Mouse (Mus musculus) kidney, postnatal 0 days (tissue): ENCODE measurements around the gene Oxtr. TPM values are rescaled to one million over a fixed set of nuclear protein-coding genes. Genes with fewer than 3 reads are reported as not detected.
A peak's percentile ranks its signal among the peaks of the same experiment; 100 is the strongest.

Experiments
- ATAC-seq: fragments of 200-750 bp; cut with Nextera tagmentation; replicated peaks from 2 replicates; pipeline ENCODE4 v1.8.0; 2017; ENCODE audit warnings: low read depth, moderate number of reproducible peaks, moderate TSS enrichment, moderate library complexity; ENCODE audit not compliant: low FRiP score
- DNase-seq: peaks from one replicate; pipeline ENCODE4 v3.0.0-alpha.2; 2016; ENCODE audit warnings: low spot score
- H3K27ac ChIP-seq: fragments of 300-500 bp; sonication (generic); 2 replicates; pipeline ENCODE4 v1.5.1; 2014; ENCODE audit warnings: mild to moderate bottlenecking
- H3K27me3 ChIP-seq: fragments of 300-500 bp; sonication (generic); 2 replicates; pipeline ENCODE4 v1.6.1; 2014; ENCODE audit warnings: low read length, mixed read lengths; ENCODE audit not compliant: insufficient read depth
- H3K36me3 ChIP-seq: fragments of 300-500 bp; sonication (generic); 2 replicates; pipeline ENCODE4 v1.6.1; 2014; ENCODE audit warnings: low read length, mixed read lengths; ENCODE audit not compliant: insufficient read depth
- H3K4me1 ChIP-seq: fragments of 300-500 bp; sonication (generic); replicated peaks from 2 replicates; pipeline ENCODE4 v1.6.1; 2014; ENCODE audit warnings: antibody characterized with exemption, low read length, mixed read lengths; ENCODE audit not compliant: insufficient read depth
- H3K4me2 ChIP-seq: fragments of 300-500 bp; sonication (generic); 2 replicates; pipeline ENCODE4 v1.6.1; 2014; ENCODE audit warnings: mild to moderate bottlenecking, low read length, moderate library complexity, mixed read lengths
- H3K4me3 ChIP-seq: fragments of 300-500 bp; sonication (generic); replicated peaks from 2 replicates; pipeline ENCODE4 v1.5.1; 2014; ENCODE audit warnings: low read depth, low read length
- H3K9ac ChIP-seq: fragments of 300-500 bp; sonication (generic); 2 replicates; pipeline ENCODE4 v1.6.1; 2014; ENCODE audit warnings: low read depth, low read length
- H3K9me3 ChIP-seq: fragments of 300-500 bp; sonication (generic); replicated peaks from 2 replicates; pipeline ENCODE4 v1.6.1; 2016; ENCODE audit warnings: low read length, inconsistent platforms, mixed read lengths
- CTCF ChIP-seq: IDR thresholded peaks from 2 replicates; pipeline ENCODE4 v1.5.1; 2016; ENCODE audit warnings: antibody characterized with exemption, low read depth, mild to moderate bottlenecking, moderate library complexity
- WGBS: fragments of 180-500 bp; shearing (Covaris S2); extraction: QIAGEN DNeasy Blood & Tissue Kit; methylation state at CpG from one replicate; pipeline ENCODE4 v1.1.7; 2014; 5-methylcytosine and 5-hydroxymethylcytosine counted together
- polyA plus RNA-seq: library from polyadenylated mRNA; unstranded; fragments of >200 nt; fragmentation: Nextera tagmentation; extraction: Ambion mirVana; gene quantifications from 2 replicates; pipeline ENCODE4 v1.2.1, GENCODE M21; 2015

Gene Oxtr
- polyA plus RNA-seq, 1 experiment from 2014 or later: 4.6 TPM

- H3K4me3 ChIP-seq: peak overlapping the region; percentile 33
- no peaks in the 10 kb centered on the region for H3K9me3 ChIP-seq
- peak; percentile 90 for DNase-seq
- no peak overlapping the region for H3K27ac ChIP-seq
- peak overlapping the region; percentile 50 for H3K9ac ChIP-seq
- H3K27me3 ChIP-seq: peaks cover 21% of the 10 kb centered on the region
- TF ChIP-seq CTCF: peak; percentile 98
- H3K36me3 ChIP-seq: no peaks in the 10 kb centered on the region
- WGBS: under 1% methylated on average over 35 of the region's 35 CpGs
- peak overlapping the region; percentile 72 for H3K4me2 ChIP-seq
- no peak; the same call in none of the 2 replicates for ATAC-seq
- peaks cover 26% of the 10 kb centered on the region for H3K4me1 ChIP-seq
Observed at GRCm38 (mm10) chr6:112490625-112491242, 991 bp upstream of the Oxtr start.

DNA sequence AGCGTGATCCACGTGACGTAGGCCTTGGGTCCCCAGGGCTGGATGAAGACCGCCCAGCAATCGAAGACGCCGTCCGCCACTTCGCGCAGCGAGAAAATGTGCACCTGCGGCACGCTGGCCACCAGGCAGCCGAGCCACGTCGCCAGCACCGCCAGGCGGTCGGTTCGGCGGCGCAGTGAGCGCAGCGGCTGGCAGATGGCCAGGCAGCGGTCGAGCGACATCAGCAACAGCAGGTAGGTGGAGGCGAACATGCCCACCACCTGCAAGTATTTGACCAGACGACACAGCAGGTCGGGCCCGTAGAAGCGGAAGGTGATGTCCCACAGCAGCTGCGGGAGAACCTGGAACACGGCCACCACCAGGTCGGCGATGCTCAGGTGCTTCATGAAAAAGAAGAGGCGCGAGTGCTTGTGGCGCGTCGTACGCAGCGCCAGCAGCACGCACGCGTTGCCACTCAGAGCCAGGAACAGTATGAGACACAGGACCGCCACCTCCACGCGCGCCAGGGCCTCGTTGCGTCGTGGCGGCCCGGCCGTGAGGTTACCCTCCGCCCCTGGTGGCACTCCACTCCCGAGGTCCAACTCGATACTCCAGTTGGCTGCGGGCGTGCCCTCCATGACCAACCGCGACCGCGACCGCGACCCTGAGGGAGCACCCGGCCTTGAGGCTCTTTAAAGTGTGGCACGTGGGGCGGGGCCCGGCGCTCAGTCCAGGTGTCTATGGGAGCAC lies 398 bp downstream of the Oxtr start:
- Histone ChIP-seq H3K27me3 (peaks cover 21% of the 10 kb centered on the region), H3K4me2 (peak overlapping the region; percentile 72), H3K9ac (0 out of 2 replicates have a peak overlapping the region, but pooled peaks have one; percentile 24), H3K4me3 (peak overlapping the region; percentile 33), H3K36me3 (no peaks in the 10 kb centered on the region), H3K4me1 (peaks cover 16% of the 10 kb centered on the region; the same call in 1 of the 2 replicates), H3K27ac (no peak overlapping the region), H3K9me3 (no peaks in the 10 kb centered on the region)
- 5% methylated on average over 72 of the region's 72 CpGs for WGBS
- DNase-seq (no peak), ATAC-seq (peak; percentile 34; the same call in 1 of the 2 replicates)
- peak; percentile 18; the same call in 1 of the 2 replicates for TF ChIP-seq CTCF

GRCm38 (mm10) chr6:112488821-112489180 lies 942 bp downstream of the Oxtr start:
- no peaks in the 10 kb centered on the region for H3K36me3 ChIP-seq

DNA sequence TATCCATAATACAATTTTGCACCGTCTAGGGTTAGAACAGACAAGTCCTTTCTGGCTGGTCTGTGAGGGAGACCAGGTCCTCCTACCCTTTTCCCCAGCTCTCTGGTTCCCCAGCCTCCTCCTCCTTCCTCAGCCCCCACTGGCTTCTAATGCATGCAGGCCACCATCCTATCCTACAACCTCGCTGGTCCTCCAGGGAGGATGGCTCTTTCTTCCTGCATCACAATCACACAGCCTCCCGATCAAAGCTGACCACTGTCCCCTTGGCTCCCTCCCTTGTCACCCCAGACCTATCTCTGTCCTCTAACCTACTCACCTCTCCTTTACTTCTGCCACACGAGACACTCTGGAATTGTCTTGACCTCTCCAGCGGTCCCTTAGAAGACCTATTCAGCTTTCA lies 1.8 kb downstream of the Oxtr start:
- WGBS: 71% methylated on average over 5 of the region's 5 CpGs
- DNase-seq (no peak), ATAC-seq (no peak)
- Histone ChIP-seq H3K4me2 (peak overlapping the region; percentile 72; the same call in 1 of the 2 replicates), H3K9me3 (no peaks in the 10 kb centered on the region), H3K4me1 (peaks cover 16% of the 10 kb centered on the region; the same call in 1 of the 2 replicates), H3K4me3 (no peak overlapping the region), H3K27me3 (peaks cover 21% of the 10 kb centered on the region), H3K9ac (no peak overlapping the region), H3K27ac (no peak overlapping the region), H3K36me3 (no peaks in the 10 kb centered on the region)
- TF ChIP-seq CTCF: no peak

More at GRCm38 (mm10) chr6:112488821-112489180, 942 bp downstream of the Oxtr start:
- Histone ChIP-seq H3K4me3 (peak overlapping the region; percentile 33), H3K27me3 (peaks cover 21% of the 10 kb centered on the region), H3K4me2 (peak overlapping the region; percentile 72), H3K27ac (no peak overlapping the region), H3K4me1 (peaks cover 16% of the 10 kb centered on the region; the same call in 1 of the 2 replicates), H3K9ac (no peak overlapping the region), H3K9me3 (no peaks in the 10 kb centered on the region)
- DNase-seq (no peak), ATAC-seq (no peak)
- WGBS: 38% methylated on average over 24 of the region's 24 CpGs
- TF ChIP-seq CTCF: no peak

GRCm38 (mm10) chr6:112484316-112484715 lies 5.4 kb downstream of the Oxtr start:
- peak overlapping the region; percentile 26; the same call in 1 of the 2 replicates for H3K4me2 ChIP-seq
- TF ChIP-seq CTCF: peak; percentile 89
- no peaks in the 10 kb centered on the region for H3K36me3 ChIP-seq
- H3K9me3 ChIP-seq: no peaks in the 10 kb centered on the region
- H3K27me3 ChIP-seq: peaks cover 13% of the 10 kb centered on the region; the same call in 1 of the 2 replicates
- ATAC-seq (no peak), DNase-seq (peak; percentile 69)
- H3K9ac ChIP-seq: no peak overlapping the region
- WGBS: 6% methylated on average over 4 of the region's 4 CpGs
- H3K4me1 ChIP-seq: peaks cover 3% of the 10 kb centered on the region; the same call in 1 of the 2 replicates
- no peak overlapping the region for H3K4me3 ChIP-seq
- no peak overlapping the region for H3K27ac ChIP-seq

DNA sequence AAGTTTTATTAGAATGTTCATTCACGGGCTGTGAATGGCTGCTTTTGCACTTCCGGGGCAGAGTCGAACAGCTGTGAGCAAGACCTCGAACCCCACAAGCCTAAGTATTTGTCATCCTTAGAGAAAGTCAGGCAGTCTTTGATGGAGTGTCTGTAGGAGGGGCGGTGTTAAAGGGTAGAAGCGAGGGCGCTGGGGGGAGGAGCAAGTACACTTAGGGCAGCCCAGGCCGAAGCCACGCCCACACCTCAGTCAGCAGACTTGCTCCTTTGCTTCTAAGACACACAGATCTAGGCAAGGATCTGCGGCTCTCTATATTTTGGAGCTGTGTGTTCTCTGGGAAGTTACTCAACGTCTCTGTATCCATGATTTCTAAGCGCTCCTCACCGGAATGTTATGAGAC lies 9.9 kb downstream of the Oxtr start:
- Histone ChIP-seq H3K9ac (no peak overlapping the region), H3K27me3 (no peaks in the 10 kb centered on the region), H3K4me2 (no peak overlapping the region), H3K36me3 (no peaks in the 10 kb centered on the region), H3K4me1 (no peaks in the 10 kb centered on the region), H3K9me3 (no peaks in the 10 kb centered on the region), H3K4me3 (no peak overlapping the region), H3K27ac (no peak overlapping the region)
- TF ChIP-seq CTCF: no peak
- no peak for DNase-seq
- no peak for ATAC-seq
- WGBS: 54% methylated on average over 13 of the region's 13 CpGs
